ENCODE assay signal across 12 mouse cellular contexts in the genomic region with DNA sequence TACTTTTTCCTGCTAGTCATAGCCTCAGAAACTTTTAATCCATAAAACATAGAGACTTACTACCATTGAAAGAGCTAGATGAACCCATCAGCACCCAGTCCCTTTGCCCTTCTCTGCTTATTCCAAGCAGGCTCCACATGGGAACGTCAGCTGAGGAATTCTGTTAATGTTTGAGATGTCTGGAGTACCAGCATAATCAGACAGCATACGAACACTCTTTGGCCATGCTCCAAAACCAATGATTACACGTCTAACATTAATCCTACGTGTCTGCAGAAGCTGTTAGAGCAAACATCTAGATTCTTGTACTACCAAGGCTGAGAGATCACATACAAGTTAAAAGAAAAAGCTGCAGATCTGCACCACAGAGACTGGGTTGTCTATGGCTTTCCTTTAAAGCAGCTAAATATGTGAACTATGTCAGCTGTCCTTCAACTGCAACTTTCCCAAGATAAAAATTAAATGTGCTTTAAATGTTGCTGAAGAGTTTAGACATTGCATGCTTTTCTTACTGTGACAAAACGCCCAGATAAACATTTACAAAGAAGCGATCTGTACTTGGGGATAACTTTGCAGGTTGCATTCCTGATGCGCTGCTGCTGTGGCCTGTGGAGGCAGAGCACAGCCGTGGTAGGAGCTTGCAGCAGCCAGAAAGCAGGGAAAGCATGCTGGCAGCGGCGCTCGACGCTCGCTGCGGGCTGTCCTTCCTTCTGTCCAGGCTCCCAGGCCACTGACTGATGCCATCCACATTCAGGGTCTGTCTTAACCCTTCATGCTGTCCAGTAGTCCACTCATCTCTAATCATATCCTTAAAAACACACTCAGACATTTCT. TPM values are rescaled to one million over a fixed set of nuclear protein-coding genes. Genes with fewer than 3 reads are reported as not detected.
DNase-seq lines count a peak whose midpoint lies in the region; ATAC-seq and TF ChIP-seq lines count a peak whose summit lies in the region.
"Had no signal": no experiment of that assay in that cellular context is flagged by ENCODE, and none has a peak within 500 bp of the region (broad histone marks: within the 10 kb centered on the region; RNA-seq: fewer than 3 reads in every experiment).

No protein-coding gene starts in this region.

- peaks cover 28% of the 10 kb centered on the region for H3K4me1 ChIP-seq in intestine, embryonic 14.5 days (replicated peaks; ENCODE audit: control insufficient read depth, insufficient read depth, low read length)
- no peaks in the 10 kb centered on the region for H3K4me1 ChIP-seq in intestine, postnatal 0 days (replicated peaks; ENCODE audit: control insufficient read depth, insufficient read depth, low read length)
- H3K4me1 ChIP-seq in embryonic facial prominence, embryonic 13.5 days, result peaks cover 43% of the 10 kb centered on the region
- H3K4me1 ChIP-seq in intestine, embryonic 15.5 days (replicated peaks), result peaks cover 10% of the 10 kb centered on the region; the same call in 1 of the 2 replicates

- no peaks in the 10 kb centered on the region for H3K36me3 ChIP-seq in intestine, embryonic 14.5 days (ENCODE audit: control insufficient read depth, insufficient read depth, low read length)
- H3K36me3 ChIP-seq in intestine, postnatal 0 days (ENCODE audit: control insufficient read depth, insufficient read depth), result no peaks in the 10 kb centered on the region
- no peaks in the 10 kb centered on the region for H3K36me3 ChIP-seq in embryonic facial prominence, embryonic 13.5 days
- no peaks in the 10 kb centered on the region for H3K36me3 ChIP-seq in intestine, embryonic 15.5 days

- H3K4me3 ChIP-seq in intestine, embryonic 14.5 days (ENCODE audit: low read depth, low read length), result no peak overlapping the region
- no peak overlapping the region for H3K4me3 ChIP-seq in intestine, postnatal 0 days (ENCODE audit: low read depth, low read length)
- no peak overlapping the region for H3K4me3 ChIP-seq in embryonic facial prominence, embryonic 13.5 days
- H3K4me3 ChIP-seq in intestine, embryonic 15.5 days (replicated peaks), result no peak overlapping the region

- no peak overlapping the region for H3K4me2 ChIP-seq in intestine, embryonic 14.5 days (ENCODE audit: low read length)
- no peak overlapping the region for H3K4me2 ChIP-seq in intestine, postnatal 0 days (replicated peaks; ENCODE audit: low read depth)
- H3K4me2 ChIP-seq in embryonic facial prominence, embryonic 13.5 days, result no peak overlapping the region
- H3K4me2 ChIP-seq in intestine, embryonic 15.5 days (replicated peaks), result no peak overlapping the region

- intact Hi-C loops in left cerebral cortex, postnatal 36 days (cut with DNase I), result loop anchor here (10.0 kb wide), 1 partner anchor 352 kb away; no protein-coding TSS in a partner anchor

- H3K9me3 ChIP-seq in intestine, embryonic 14.5 days (ENCODE audit: control insufficient read depth, low read length), result no peaks in the 10 kb centered on the region
- no peaks in the 10 kb centered on the region for H3K9me3 ChIP-seq in intestine, postnatal 0 days (ENCODE audit: control insufficient read depth)
- 0 out of 2 replicates have a peak, but pooled peaks cover 2% of the 10 kb centered on the region for H3K9me3 ChIP-seq in embryonic facial prominence, embryonic 13.5 days
- no peaks in the 10 kb centered on the region for H3K9me3 ChIP-seq in intestine, embryonic 15.5 days

- no peak for TF ChIP-seq CTCF in intestine, postnatal 0 days (IDR thresholded peaks at IDR 0.05; ENCODE audit: low read depth)

- peak overlapping the region; percentile 2; the same call in 1 of the 2 replicates for H3K9ac ChIP-seq in intestine, embryonic 14.5 days (ENCODE audit: low read length)
- H3K9ac ChIP-seq in intestine, postnatal 0 days (ENCODE audit: low read depth, low read length), result no peak overlapping the region
- peak overlapping the region; percentile 47; the same call in 1 of the 2 replicates for H3K9ac ChIP-seq in embryonic facial prominence, embryonic 13.5 days
- no peak overlapping the region for H3K9ac ChIP-seq in intestine, embryonic 15.5 days

- DNase-seq in intestine, embryonic 14.5 days (ENCODE audit: low spot score), result no peak
- DNase-seq in lung, postnatal 10 days, result peak; percentile 54
- DNase-seq in left cerebral cortex, postnatal 36 days (ENCODE audit: low spot score in 2 of 2), result no peak
- no peak for DNase-seq in urinary bladder, postnatal 14 days (ENCODE audit: low spot score)
- DNase-seq: gastrocnemius, postnatal 36 days; layer of hippocampus, postnatal 36 days; thymus, adult 18-20 months had no signal

- no peaks in the 10 kb centered on the region for H3K27me3 ChIP-seq in intestine, embryonic 14.5 days (replicated peaks; ENCODE audit: control insufficient read depth, insufficient read depth, low read length)
- H3K27me3 ChIP-seq in intestine, postnatal 0 days (replicated peaks; ENCODE audit: control insufficient read depth, insufficient read depth, low read length), result no peaks in the 10 kb centered on the region
- H3K27me3 ChIP-seq in embryonic facial prominence, embryonic 13.5 days, result no peaks in the 10 kb centered on the region
- H3K27me3 ChIP-seq in intestine, embryonic 15.5 days (replicated peaks), result no peaks in the 10 kb centered on the region

- ATAC-seq in intestine, embryonic 14.5 days (replicated peaks; ENCODE audit: low FRiP score, low TSS enrichment, low read depth), result no peak
- ATAC-seq in intestine, postnatal 0 days, result no peak
- no peak for ATAC-seq in embryonic facial prominence, embryonic 13.5 days (ENCODE audit: insufficient number of reproducible peaks, insufficient read depth, low FRiP score, low TSS enrichment, low read depth)
- no peak for ATAC-seq in intestine, embryonic 15.5 days
- ATAC-seq in granulocyte monocyte progenitor cell, adult 5-6 weeks (replicated peaks; ENCODE audit: poor library complexity, severe bottlenecking), result no peak
- ATAC-seq: CD4-positive, CD25-positive, alpha-beta regulatory T cell, adult 4 months had no signal

- 26% methylated on average over 14 of the region's 14 CpGs for WGBS in intestine, embryonic 14.5 days
- WGBS in intestine, postnatal 0 days, result 39% methylated on average over 14 of the region's 14 CpGs
- WGBS in embryonic facial prominence, embryonic 13.5 days, result 45% methylated on average over 14 of the region's 14 CpGs
- WGBS in intestine, embryonic 15.5 days, result 31% methylated on average over 14 of the region's 14 CpGs

- H3K27ac ChIP-seq in intestine, embryonic 14.5 days (ENCODE audit: low read depth), result peak overlapping the region; percentile 40
- H3K27ac ChIP-seq in intestine, postnatal 0 days (ENCODE audit: low read depth, low read length), result no peak overlapping the region
- peak overlapping the region; percentile 48; the same call in 1 of the 2 replicates for H3K27ac ChIP-seq in embryonic facial prominence, embryonic 13.5 days
- peak overlapping the region; percentile 48; the same call in 1 of the 2 replicates for H3K27ac ChIP-seq in intestine, embryonic 15.5 days

RNA-seq across cellular contexts. Expression of gene Rassf8, which starts 49.9 kb away (rescaled TPM):
- 9.1 and 10.8 TPM in 2 replicates for polyA plus RNA-seq in intestine, embryonic 14.5 days (2014; fragmentation: Nextera tagmentation; extraction: Ambion mirVana)
- 3.3 and 4.4 TPM in 2 replicates for polyA plus RNA-seq in intestine, postnatal 0 days (2015; fragmentation: Nextera tagmentation; extraction: Ambion mirVana)
- 10.1 and 12.3 TPM in 2 replicates for polyA plus RNA-seq in embryonic facial prominence, embryonic 13.5 days (2015; fragmentation: Nextera tagmentation; extraction: Ambion mirVana)
- polyA plus RNA-seq in intestine, embryonic 15.5 days (2015; fragmentation: Nextera tagmentation; extraction: Ambion mirVana), result 4.7 TPM in 2 replicates
- 10 to 100 TPM; 18.9 to 24.7 TPM for total RNA-seq in left cerebral cortex, postnatal 36 days (2021)
- total RNA-seq in granulocyte monocyte progenitor cell, adult 5-6 weeks (2014; fragmentation: Nextera tagmentation), result 13.0 and 15.3 TPM in 2 replicates
- 13.5 and 14.1 TPM in 2 replicates for total RNA-seq in granulocyte monocyte progenitor cell, adult 5-6 weeks (2017)

Comparison
In these comparisons a context has a peak if more than half of its experiments do, and no peak if none do; other contexts are left out.
1. H3K9ac ChIP-seq: peak in intestine, embryonic 14.5 days (single experiment) and embryonic facial prominence, embryonic 13.5 days (single experiment); none in intestine, postnatal 0 days (single experiment) and intestine, embryonic 15.5 days (single experiment).